Mouse (Mus musculus) lung, postnatal 0 days (tissue): ENCODE measurements around the gene Prmt1.

Experiments
- CTCF ChIP-seq: IDR thresholded peaks from 2 replicates; pipeline ENCODE4 v1.5.1; 2016; ENCODE audit warnings: antibody characterized with exemption, mild to moderate bottlenecking
- EP300 ChIP-seq: IDR thresholded peaks from 2 replicates; pipeline ENCODE4 v1.6.1; 2016; ENCODE audit warnings: antibody characterized with exemption, mild to moderate bottlenecking, control low read depth

GRCm38 (mm10) chr7:44983944-44984832 lies 2.2 kb downstream of the Prmt1 start:
- TF ChIP-seq CTCF (no peak), EP300 (no peak)
